Mouse (Mus musculus) cerebellum, adult 18-20 months (tissue): ENCODE measurements at regions not wholly inside any gene's neighbourhood (a gene's known extent, or its start where the extent isn't known, plus 50 kb on each side); places are given as distances from the start of the nearest gene placed in this dataset.

Experiments
- DNase-seq, 2 experiments: peaks; one replicate each; pipeline ENCODE4 v3.0.0; 2021

DNA sequence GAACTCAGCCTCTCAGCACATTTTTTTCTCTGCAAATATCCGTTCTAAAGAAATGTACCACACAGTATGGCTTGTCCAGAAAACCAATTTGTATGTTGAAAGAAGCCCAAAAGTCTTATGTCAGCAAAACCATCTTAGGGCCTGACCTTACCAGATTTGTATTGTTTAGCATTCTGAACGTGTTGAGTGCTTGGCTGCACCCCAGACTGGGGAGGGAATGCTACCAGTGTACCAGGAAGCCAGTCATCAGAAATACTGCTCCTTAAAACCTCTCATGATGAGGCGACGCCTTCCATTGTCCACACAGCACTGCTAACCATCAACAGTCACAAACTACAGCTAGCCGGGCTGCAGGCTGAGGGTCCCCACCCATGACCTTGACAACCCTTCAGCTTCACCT lies 148.3 kb upstream of the Irx5 start:
- no peak for DNase-seq

GRCm38 (mm10) chr8:92195635-92196034 lies 161.8 kb upstream of the Irx5 start:
- DNase-seq, result no peak

- DNase-seq, result no peak
These were observed 163.4 kb upstream of the Irx5 start for GRCm38 (mm10) chr8:92194065-92194464.

DNA sequence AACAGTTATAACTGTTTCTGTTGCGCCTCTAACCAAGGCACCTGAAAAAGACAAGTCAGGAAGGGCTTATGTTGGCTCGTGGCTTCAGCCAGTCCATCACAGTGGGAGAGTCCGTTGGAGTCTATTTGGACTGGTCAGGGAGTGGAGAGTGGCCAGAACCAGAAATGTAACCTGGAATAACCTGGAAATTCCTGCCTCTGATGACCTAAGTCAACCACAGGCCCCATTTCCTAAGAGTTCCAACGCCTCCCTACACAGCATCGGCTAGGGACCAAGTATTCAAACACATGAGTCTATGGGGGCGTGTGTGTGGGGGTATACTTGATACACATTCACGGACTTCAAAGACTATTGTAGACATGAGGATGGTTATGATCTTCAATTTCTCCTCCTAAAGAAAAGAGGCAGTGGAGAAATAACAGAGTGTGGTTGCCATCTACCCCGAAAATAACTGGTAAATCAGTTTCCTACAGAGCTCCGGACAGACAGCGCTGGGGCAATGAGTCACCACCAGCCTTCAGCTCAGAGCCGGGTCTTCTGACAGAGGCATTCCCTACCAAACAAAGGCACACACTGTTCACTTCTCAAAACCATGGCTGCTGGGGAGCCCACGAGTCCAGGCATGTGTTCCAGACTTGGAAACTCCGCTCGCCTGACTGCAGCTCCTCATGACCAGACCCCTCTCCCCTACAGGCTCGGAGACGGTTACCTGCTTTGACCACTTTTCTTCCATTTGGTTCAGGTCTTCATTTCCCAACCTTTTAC lies 167.0 kb upstream of the Irx5 start:
- no peak for DNase-seq

GRCm38 (mm10) chr8:92183331-92183730 lies 174.1 kb upstream of the Irx5 start:
- peak in 1 of 2 experiments; percentile 5 for DNase-seq

DNA sequence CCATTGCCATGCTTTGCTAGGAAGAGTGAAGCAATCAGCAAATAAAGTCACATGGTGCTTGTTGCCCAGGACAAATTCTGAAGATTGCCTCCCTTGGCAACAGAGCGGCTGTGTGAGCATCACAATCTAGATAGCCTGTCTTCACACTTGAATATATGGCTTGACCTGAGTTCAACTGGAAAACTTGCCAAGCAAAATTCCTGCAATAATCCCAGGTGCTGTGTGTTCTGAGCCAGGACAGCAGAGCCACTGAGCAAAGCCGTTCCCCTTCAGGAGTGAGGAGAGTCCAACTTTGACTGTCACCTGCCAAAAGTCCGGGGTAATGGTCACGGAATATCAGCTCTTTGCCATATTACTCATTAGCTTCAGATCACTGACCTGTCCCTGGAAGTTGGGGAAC lies 176.8 kb upstream of the Irx5 start:
- DNase-seq, result no peak

DNA sequence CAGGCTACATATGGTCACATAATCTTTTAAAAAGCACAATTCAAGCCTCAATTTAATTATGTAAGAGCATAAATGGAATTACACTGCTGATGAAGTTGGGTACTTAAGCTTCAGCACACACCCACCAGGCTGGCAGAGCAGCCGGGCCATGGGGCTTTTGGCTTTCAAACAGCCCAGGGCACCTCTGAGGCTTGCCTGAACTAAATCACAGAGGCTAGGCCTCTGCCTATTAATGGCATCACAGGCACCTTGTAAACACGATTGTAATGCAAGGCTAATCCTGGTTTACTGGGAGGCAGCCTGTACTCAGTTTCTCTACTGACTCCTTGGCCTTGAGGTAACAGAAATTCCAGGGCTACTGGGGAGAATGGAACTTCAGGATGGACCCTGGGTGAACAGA lies 178.1 kb upstream of the Irx5 start:
- no peak for DNase-seq

GRCm38 (mm10) chr8:92176101-92176500 lies 181.3 kb upstream of the Irx5 start:
- no peak for DNase-seq

DNA sequence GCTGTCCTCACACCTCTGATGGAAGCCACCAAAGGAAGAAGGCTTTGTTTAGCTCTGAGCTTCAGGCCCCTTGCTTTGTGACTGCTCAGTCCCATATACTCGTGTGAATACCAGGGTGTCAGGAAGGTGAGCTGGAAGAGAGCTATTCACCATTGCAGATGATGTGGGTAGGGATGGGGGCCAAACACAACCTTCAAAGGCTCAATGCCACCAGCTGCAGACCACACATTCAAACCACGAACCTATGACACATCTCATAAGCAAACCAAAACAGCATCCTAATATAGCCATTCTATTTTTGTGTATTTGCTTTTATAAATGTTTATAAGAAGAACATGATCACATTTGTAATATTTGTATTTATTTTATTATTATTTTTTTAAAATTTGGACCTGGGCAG lies 183.3 kb upstream of the Irx5 start:
- no peak for DNase-seq

DNA sequence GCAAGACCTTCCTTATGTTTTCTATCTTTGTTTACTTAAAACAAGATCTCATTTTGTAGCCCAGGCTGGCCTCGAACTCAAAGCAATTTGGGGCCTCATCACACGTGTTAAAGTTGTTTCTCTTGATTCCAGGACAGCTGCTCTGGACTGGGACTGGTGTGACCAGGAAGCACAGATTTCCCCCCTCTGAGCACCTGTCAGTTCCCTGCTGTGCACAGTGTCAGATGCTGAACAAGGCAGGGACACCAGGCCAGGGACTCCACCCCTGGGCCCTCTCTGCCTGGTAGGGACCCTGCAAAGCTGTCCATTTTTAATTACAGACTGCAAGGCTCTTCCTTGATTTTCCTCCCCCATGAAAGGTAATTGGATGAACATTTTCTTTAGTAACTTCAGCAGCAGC lies 185.8 kb upstream of the Irx5 start:
- DNase-seq, result no peak

DNA sequence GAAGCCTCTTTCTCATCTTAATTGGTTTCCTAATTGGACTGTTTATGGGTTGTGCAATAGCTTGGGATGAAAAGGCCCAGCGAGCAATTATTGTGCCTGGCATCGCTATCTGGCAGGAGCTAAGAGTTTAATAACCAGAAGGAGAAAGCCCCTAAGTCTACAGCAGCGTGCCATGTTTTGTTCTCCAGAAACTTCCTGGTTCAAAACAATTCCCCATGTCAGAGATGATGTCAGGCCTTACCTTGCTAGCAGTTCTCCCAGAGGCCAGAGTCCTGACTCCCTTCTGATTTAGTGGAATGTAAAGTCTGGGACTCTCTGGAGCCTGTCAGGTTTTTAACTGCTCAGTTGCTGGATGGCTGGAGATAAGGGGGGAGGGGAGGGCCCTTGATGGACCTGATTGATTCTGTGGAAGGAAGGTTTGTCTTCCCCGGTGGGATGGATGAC lies 190.1 kb upstream of the Irx5 start:
- no peak for DNase-seq

DNA sequence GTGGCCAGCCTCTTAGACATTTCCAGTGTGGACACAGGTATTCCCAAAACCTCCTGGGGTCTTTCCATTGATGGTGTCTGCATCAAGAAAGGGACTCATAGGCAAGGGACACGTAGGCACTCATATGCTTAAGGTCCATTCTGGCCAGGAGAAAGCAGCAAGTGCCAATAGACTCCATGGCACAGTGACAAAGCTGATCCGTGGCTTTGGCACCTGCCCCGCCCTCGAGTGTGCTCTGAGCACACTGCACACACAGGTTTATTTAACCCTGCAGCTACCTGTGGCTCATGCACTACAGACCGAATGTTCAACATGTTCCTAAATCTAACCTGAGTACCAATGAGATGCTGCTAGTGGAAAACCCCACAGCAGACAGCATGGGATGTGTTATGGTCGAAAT lies 192.1 kb upstream of the Irx5 start:
- no peak for DNase-seq

DNA sequence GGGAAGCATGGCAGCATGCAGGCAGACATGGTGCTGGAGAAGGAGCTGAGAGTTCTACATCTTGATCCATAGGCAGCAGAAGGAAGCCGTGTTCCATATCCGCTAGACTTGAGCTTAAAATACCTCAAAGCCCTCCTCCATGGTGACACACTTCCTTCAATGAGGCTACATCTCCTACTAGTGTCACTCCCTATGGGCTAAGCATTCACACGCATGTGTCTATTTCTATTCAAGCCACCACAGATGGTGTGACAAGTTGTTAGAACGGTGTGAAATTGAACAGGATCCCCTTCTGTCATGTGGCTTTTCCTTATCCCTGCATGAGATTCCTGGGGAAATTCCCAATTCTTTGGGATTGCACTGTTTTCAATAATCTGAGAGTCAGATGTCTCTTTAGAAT lies 192.9 kb upstream of the Irx5 start:
- no peak for DNase-seq

DNA sequence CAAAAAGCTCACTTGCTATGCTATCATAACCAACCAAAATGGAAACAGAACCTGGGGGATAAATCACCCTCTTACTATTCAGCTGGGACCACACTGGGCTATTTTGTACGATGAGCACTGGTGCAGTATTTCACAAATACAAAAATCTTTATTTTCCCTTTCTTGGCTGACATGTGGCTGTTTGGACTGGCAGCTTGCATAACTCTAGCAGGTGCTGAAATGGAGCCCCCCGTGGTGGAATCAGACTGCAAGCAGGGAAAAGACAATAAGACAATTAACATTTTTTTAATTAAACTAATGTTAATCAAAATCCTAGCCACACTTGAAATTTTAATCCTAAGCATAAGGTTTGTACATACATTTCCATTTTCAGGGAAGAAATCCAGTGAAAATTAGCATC lies 196.4 kb upstream of the Irx5 start:
- DNase-seq, result no peak

- no peak for DNase-seq
These were observed 199.2 kb upstream of the Irx5 start for GRCm38 (mm10) chr8:92158219-92158618.

GRCm38 (mm10) chr8:92152478-92152877 lies 204.9 kb upstream of the Irx5 start:
- no peak for DNase-seq

- no peak for DNase-seq
These were observed 209.8 kb upstream of the Irx5 start for GRCm38 (mm10) chr8:92147672-92148071.

DNA sequence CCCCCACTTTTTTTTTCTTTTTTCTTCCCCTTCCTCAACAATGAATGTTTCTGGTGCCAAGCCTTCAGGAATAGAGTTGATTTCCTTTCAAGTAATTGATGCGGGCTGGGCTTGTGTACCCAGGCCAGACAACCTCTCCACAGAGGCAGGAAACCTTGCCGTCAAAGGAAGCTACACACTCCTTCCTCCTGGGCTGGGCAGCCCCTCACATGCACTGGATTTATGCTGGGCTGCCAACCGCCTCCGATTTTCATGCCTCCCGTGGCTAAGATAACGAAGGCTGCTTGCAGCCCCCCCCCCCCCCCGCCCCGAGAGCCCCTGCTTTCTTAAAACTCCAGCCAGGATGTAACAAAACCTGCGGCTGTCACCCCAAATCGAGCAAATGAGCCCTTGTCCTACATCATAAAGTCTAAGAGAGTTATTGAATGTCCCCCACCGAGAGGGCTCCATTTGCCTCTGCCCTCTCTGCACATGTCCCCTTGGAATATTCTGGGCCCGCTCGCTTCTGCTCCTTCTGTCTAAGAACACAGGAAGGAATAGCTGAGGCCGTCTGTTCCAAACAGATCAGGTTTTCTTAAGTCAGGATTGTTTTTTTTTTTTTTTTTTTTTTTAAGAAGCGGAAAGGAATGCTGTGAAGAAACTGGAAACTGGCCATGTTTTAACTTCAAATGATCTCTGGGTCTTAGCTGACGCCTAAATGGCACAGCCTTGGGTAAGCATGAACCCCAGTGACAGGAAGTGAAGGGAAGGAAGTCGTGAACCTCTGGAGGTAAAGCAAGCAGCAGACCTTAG lies 220.1 kb upstream of the Irx5 start:
- no peak for DNase-seq

DNA sequence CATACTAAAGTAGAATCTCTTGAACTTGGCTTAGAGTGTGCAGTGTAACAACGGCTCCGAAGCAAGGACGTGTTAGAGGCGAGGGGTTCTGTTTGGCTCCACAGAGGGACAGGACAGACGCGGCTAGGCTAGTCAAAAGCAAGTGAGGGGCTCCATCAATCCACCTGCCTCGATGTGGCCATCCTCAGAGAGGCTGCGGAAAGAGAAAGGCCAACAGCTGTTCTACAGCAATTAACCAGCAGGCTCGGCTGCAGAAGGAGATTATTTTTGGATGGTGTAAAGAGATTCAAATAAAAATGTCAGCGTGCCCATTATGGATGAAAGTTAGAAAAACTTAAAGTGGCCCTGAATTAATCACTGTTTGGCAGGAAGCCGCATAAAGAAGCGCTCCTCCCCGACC lies 221.0 kb upstream of the Irx5 start:
- no peak for DNase-seq

GRCm38 (mm10) chr8:92134434-92134833 lies 223.0 kb upstream of the Irx5 start:
- DNase-seq, result no peak

DNA sequence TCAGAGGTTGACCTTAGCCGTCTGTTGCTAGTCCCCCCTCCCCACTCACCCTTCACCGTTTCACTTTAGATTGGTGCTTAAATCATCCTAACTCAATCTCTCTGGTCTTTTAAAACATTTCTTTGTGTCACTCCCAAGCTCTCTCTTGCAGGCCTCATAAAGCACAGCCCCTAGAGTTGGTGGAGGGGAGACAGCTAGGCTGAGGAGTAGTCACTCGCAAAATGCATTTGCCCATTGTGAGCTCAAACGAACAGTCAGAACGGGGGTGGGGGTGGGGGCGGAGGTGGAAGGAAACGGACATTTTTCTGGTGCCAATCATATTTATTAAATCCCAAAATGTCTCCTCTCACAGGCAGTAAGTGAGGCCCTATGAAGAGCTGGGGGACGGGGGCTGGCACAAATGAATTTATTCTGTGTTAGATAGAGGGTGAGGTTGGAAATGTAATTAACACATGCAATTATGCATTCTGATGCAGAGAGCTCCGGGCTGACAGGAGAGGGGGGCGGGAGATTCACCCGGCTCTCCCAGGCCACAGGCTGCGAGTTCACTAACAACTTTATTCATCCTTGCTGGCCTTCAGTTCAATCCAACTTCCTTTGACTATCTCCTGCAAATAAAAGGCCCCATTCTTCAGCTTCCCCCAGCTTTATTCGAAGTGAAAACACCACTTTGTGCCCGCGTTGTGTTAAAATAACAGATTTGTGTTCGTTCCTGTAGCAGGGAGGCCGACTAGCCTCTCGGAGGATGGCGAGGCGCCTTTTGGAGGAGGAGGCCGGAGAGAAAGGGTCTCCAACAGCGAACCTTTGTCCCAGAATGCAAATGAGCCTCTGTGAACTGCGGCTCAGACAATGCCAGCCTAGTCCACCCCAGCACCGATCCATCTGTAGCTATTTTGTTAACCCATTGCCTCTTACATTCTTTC lies 223.7 kb upstream of the Irx5 start:
- DNase-seq, result peak; percentile 6 to 29

- no peak for DNase-seq
These were observed 224.5 kb upstream of the Irx5 start for GRCm38 (mm10) chr8:92132949-92133348.

DNA sequence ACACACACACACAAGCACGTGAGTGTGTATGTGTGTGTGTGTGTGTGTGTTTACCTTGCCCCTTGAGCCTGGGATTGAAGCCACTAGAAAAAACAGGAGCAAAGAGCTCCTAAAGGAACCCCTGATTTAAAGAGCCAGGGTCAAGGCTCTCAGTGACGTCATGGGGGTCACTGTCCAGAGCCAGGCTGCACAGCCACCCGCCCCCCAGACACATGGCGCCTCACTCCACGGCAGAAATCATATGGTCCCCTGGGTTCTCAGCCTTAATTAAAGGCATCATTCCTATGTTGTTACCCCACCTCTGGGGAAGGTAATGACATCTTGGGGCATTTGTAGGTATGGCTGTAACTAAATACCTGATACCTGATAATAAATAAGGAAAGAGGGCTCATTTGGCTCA lies 224.9 kb upstream of the Irx5 start:
- DNase-seq, result no peak
